Mouse (Mus musculus) c-Kit-negative CD71-positive TER-119-positive erythroid progenitor cells, embryonic 14.5 days (primary cell): ENCODE data around the gene Tmem37.

Source experiments
- DNase-seq: peaks from one replicate; pipeline ENCODE4 v3.0.0-alpha.2; 2013; ENCODE audit warnings: low read depth, low spot score

Tmem37 gene

DNA sequence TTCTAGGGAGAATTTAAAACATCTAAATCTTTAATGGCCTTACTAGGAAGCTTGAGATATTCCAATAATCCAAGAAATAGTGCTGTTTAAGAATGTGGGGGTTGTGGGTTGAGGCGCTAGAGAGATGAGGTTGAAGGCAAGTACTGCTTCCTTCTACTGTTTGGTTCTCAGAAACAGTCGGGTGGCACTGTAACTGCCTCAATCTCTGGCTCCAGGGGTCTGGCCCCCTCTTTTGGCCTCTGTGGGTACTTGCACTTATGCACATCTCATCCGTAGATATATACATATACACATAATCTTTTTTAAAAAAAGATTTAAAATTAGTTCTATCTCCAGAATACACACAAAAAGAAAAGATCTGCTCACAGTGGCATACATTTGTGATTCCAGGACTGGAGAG lies 55.0 kb downstream of the Tmem37 start:
- DNase-seq, result no peak
